8 mouse cellular contexts compared by ENCODE assay signal in the genomic region with DNA sequence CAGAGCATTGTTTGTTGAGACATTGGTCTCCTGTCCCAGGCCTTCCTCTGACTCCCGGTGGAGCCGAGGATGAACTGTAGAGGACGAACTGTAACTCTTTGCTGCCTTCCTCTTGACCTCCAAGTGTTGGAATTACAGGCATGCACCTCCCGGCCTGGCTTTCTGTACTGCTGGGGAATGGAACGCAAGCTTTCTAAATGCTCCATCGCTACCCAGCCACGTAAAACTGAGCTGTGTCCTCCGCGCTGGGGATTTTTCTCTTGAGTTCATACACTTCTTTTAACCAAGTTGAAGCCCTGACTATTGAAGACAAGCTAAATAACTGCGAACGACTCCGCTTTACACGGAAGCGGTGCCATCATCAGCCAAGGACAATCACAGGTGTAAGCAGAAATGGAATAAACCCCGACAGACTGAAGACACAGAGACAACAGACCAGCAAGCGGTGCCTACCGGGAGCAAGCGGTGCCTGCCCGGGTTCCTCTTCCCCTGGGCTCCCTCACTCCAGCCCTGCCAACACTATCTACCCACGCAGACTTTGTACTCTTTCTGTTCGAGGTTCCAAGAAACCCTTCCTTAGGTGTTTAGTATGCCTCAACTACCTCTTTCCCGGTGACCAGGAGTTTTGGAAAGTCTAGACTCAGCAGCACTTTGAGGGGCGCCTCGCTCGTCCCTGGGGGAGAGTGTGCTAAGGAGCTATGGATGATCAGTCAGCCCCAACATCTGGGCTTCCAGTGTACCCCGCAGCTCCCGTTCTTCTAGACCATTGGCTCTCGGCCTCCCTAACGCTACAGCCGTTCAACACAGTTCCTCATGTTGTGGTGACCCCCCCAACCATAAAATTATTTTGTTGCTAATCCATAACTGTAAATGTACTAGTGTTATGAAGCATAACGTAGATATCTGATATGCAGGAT. TPM values are rescaled to one million over a fixed set of nuclear protein-coding genes. Genes with fewer than 3 reads are reported as not detected.
DNase-seq lines count a peak whose midpoint lies in the region; ATAC-seq lines count a peak whose summit lies in the region.

No protein-coding gene starts in this region.

- intact Hi-C loops in left cerebral cortex, postnatal 14 days (cut with DNase I), result no loop called here

- H3K9ac ChIP-seq in heart, embryonic 15.5 days, result peak overlapping the region; percentile 44

- peaks cover 27% of the 10 kb centered on the region for H3K4me1 ChIP-seq in embryonic facial prominence, embryonic 10.5 days
- peaks cover 46% of the 10 kb centered on the region for H3K4me1 ChIP-seq in heart, embryonic 15.5 days (replicated peaks)
- H3K4me1 ChIP-seq in megakaryocyte, embryonic 14.5 days, result peaks cover 35% of the 10 kb centered on the region

- peaks cover 48% of the 10 kb centered on the region for H3K27me3 ChIP-seq in embryonic facial prominence, embryonic 10.5 days (replicated peaks; ENCODE audit: low read depth, poor library complexity, severe bottlenecking)
- no peaks in the 10 kb centered on the region for H3K27me3 ChIP-seq in heart, embryonic 15.5 days
- H3K27me3 ChIP-seq in megakaryocyte, embryonic 14.5 days (replicated peaks), result peaks cover 14% of the 10 kb centered on the region

- peak overlapping the region; percentile 51; the same call in 1 of the 2 replicates for H3K27ac ChIP-seq in embryonic facial prominence, embryonic 10.5 days (replicated peaks)
- H3K27ac ChIP-seq in heart, embryonic 15.5 days, result peak overlapping the region; percentile 93

- WGBS in embryonic facial prominence, embryonic 10.5 days, result 11% methylated on average over 31 of the region's 31 CpGs
- WGBS in heart, embryonic 15.5 days, result 16% methylated on average over 31 of the region's 31 CpGs

- peak; percentile 47 for DNase-seq in embryonic facial prominence, embryonic 10.5 days (ENCODE audit: low spot score)
- peak; percentile 55 to 66 for DNase-seq in kidney, postnatal 25 days
- DNase-seq in left cerebral cortex, postnatal 14 days (ENCODE audit: low spot score in 2 of 2), result no peak
- DNase-seq in thymus, postnatal 25 days, result no peak
- no peak for DNase-seq in B cell, adult 2 months
- DNase-seq in thymus, postnatal 4 days, result no peak

- no peaks in the 10 kb centered on the region for H3K36me3 ChIP-seq in embryonic facial prominence, embryonic 10.5 days (replicated peaks)
- H3K36me3 ChIP-seq in heart, embryonic 15.5 days, result no peaks in the 10 kb centered on the region
- no peaks in the 10 kb centered on the region for H3K36me3 ChIP-seq in megakaryocyte, embryonic 14.5 days (replicated peaks; ENCODE audit: low read length)

- H3K4me3 ChIP-seq in embryonic facial prominence, embryonic 10.5 days, result peak overlapping the region; percentile 27
- H3K4me3 ChIP-seq in heart, embryonic 15.5 days, result peak overlapping the region; percentile 24
- peak overlapping the region; percentile 87 for H3K4me3 ChIP-seq in megakaryocyte, embryonic 14.5 days (replicated peaks)

- ATAC-seq in heart, embryonic 15.5 days (replicated peaks; ENCODE audit: insufficient number of reproducible peaks, insufficient read depth, low FRiP score, low read depth), result peak; percentile 51

- H3K9me3 ChIP-seq in embryonic facial prominence, embryonic 10.5 days, result peaks cover 4% of the 10 kb centered on the region; the same call in 1 of the 2 replicates
- 0 out of 2 replicates have a peak, but pooled peaks cover under 1% of the 10 kb centered on the region for H3K9me3 ChIP-seq in heart, embryonic 15.5 days (replicated peaks)
- H3K9me3 ChIP-seq in megakaryocyte, embryonic 14.5 days, result peaks cover 2% of the 10 kb centered on the region; the same call in 1 of the 2 replicates

- peak overlapping the region; percentile 54 for H3K4me2 ChIP-seq in heart, embryonic 15.5 days

RNA-seq across cellular contexts. Expression of gene Syde2, which starts 24.3 kb away (rescaled TPM):
- polyA plus RNA-seq in embryonic facial prominence, embryonic 10.5 days (2016; fragmentation: Nextera tagmentation; extraction: Ambion mirVana), result 1.4 TPM in 2 replicates
- polyA plus RNA-seq in heart, embryonic 15.5 days (2015; fragmentation: Nextera tagmentation; extraction: Ambion mirVana), result 8.3 and 8.6 TPM in 2 replicates
- 0.03 TPM in 1 of 2 replicates, not detected in the other for polyA plus RNA-seq in megakaryocyte, embryonic 14.5 days (2012; ENCODE audit: insufficient read depth, low replicate concordance)
- total RNA-seq in left cerebral cortex, postnatal 14 days (2021), result 1 to 10 TPM; 2.6 to 3.2 TPM

RNA-seq across cellular contexts. Expression of gene 2410004B18Rik, which starts 25.5 kb away (rescaled TPM):
- 51.1 and 53.1 TPM in 2 replicates for polyA plus RNA-seq in embryonic facial prominence, embryonic 10.5 days (2016; fragmentation: Nextera tagmentation; extraction: Ambion mirVana)
- 39.3 and 45.4 TPM in 2 replicates for polyA plus RNA-seq in heart, embryonic 15.5 days (2015; fragmentation: Nextera tagmentation; extraction: Ambion mirVana)
- 30.4 and 32.2 TPM in 2 replicates for polyA plus RNA-seq in megakaryocyte, embryonic 14.5 days (2012; ENCODE audit: insufficient read depth, low replicate concordance)
- total RNA-seq in left cerebral cortex, postnatal 14 days (2021), result 10 to 100 TPM; 36.6 to 42.2 TPM

RNA-seq across cellular contexts. Expression of gene Bcl10, which starts 40.8 kb away (rescaled TPM):
- polyA plus RNA-seq in embryonic facial prominence, embryonic 10.5 days (2016; fragmentation: Nextera tagmentation; extraction: Ambion mirVana), result 41.4 and 44.1 TPM in 2 replicates
- polyA plus RNA-seq in heart, embryonic 15.5 days (2015; fragmentation: Nextera tagmentation; extraction: Ambion mirVana), result 38.2 and 38.5 TPM in 2 replicates
- polyA plus RNA-seq in megakaryocyte, embryonic 14.5 days (2012; ENCODE audit: insufficient read depth, low replicate concordance), result 13.7 and 17.2 TPM in 2 replicates
- total RNA-seq in left cerebral cortex, postnatal 14 days (2021), result 10 to 100 TPM; 15.0 to 15.2 TPM

Comparison
In these comparisons a context has a peak if more than half of its experiments do, and no peak if none do; other contexts are left out.
1. DNase-seq: peak in embryonic facial prominence, embryonic 10.5 days (single experiment) and kidney, postnatal 25 days (2 of 2); none in left cerebral cortex, postnatal 14 days (0 of 2), thymus, postnatal 25 days (single experiment), B cell, adult 2 months (0 of 2) and thymus, postnatal 4 days (single experiment).
2. H3K4me3 ChIP-seq: peak in every context shown above with its lines; median percentile 87 in megakaryocyte, embryonic 14.5 days; 27 in embryonic facial prominence, embryonic 10.5 days; 24 in heart, embryonic 15.5 days.